Mouse (Mus musculus): ENCODE measurements around the gene Ilf2. TPM values are rescaled to one million over a fixed set of nuclear protein-coding genes. Genes with fewer than 3 reads are reported as not detected.

Gene Ilf2
- polyA plus RNA-seq, 1 experiment: 1.6 TPM

- Histone ChIP-seq H3K4me3 (replicated peaks) (no peak overlapping the region), H3K36me3 (ENCODE audit: control insufficient read depth) (no peaks in the 10 kb centered on the region), H3K4me1 (ENCODE audit: control insufficient read depth) (peaks cover 18% of the 10 kb centered on the region), H3K27me3 (ENCODE audit: control insufficient read depth) (peaks cover 63% of the 10 kb centered on the region), H3K9me3 (ENCODE audit: control insufficient read depth, low read length) (peaks cover 11% of the 10 kb centered on the region; the same call in 1 of the 2 replicates)
- no peak for TF ChIP-seq GATA1 (IDR thresholded peaks at IDR 0.05; ENCODE audit: low read length)
- no peak for TF ChIP-seq TAL1 (IDR thresholded peaks at IDR 0.05; ENCODE audit: low read length)
Measured at GRCm38 (mm10) chr3:90467618-90468300, 8.2 kb upstream of the Ilf2 start.

- Histone ChIP-seq H3K27me3 (ENCODE audit: control insufficient read depth) (peaks cover 21% of the 10 kb centered on the region), H3K36me3 (ENCODE audit: control insufficient read depth) (peaks cover under 1% of the 10 kb centered on the region), H3K9me3 (ENCODE audit: control insufficient read depth, low read length) (no peaks in the 10 kb centered on the region), H3K4me3 (replicated peaks) (no peak overlapping the region), H3K4me1 (ENCODE audit: control insufficient read depth) (peaks cover 15% of the 10 kb centered on the region)
- TF ChIP-seq TAL1 (IDR thresholded peaks at IDR 0.05; ENCODE audit: low read length) (no peak), GATA1 (IDR thresholded peaks at IDR 0.05; ENCODE audit: low read length) (no peak)
Measured at GRCm38 (mm10) chr3:90472213-90472612, 3.7 kb upstream of the Ilf2 start.

GRCm38 (mm10) chr3:90475151-90475830 lies 635 bp upstream of the Ilf2 start:
- H3K27me3 ChIP-seq (ENCODE audit: control insufficient read depth): no peaks in the 10 kb centered on the region
- H3K36me3 ChIP-seq (ENCODE audit: control insufficient read depth): peaks cover 25% of the 10 kb centered on the region
- H3K4me1 ChIP-seq (ENCODE audit: control insufficient read depth): peaks cover 17% of the 10 kb centered on the region
- H3K9me3 ChIP-seq (ENCODE audit: control insufficient read depth, low read length): no peaks in the 10 kb centered on the region
- no peak for TF ChIP-seq GATA1 (IDR thresholded peaks at IDR 0.05; ENCODE audit: low read length)
- no peak for TF ChIP-seq TAL1 (IDR thresholded peaks at IDR 0.05; ENCODE audit: low read length)
- H3K4me3 ChIP-seq (replicated peaks): peak overlapping the region; percentile 97

- H3K36me3 ChIP-seq (ENCODE audit: control insufficient read depth): peaks cover 76% of the 10 kb centered on the region
Measured at GRCm38 (mm10) chr3:90486998-90487397, 11.1 kb downstream of the Ilf2 start.

GRCm38 (mm10) chr3:90488576-90488975 lies 12.7 kb downstream of the Ilf2 start:
- Histone ChIP-seq H3K4me3 (replicated peaks) (no peak overlapping the region), H3K4me1 (ENCODE audit: control insufficient read depth) (peaks cover 20% of the 10 kb centered on the region), H3K36me3 (ENCODE audit: control insufficient read depth) (peaks cover 62% of the 10 kb centered on the region), H3K9me3 (ENCODE audit: control insufficient read depth, low read length) (no peaks in the 10 kb centered on the region), H3K27me3 (ENCODE audit: control insufficient read depth) (no peaks in the 10 kb centered on the region)
- no peak for TF ChIP-seq TAL1 (IDR thresholded peaks at IDR 0.05; ENCODE audit: low read length)
- no peak for TF ChIP-seq GATA1 (IDR thresholded peaks at IDR 0.05; ENCODE audit: low read length)

More at GRCm38 (mm10) chr3:90486998-90487397, 11.1 kb downstream of the Ilf2 start:
- Histone ChIP-seq H3K27me3 (ENCODE audit: control insufficient read depth) (no peaks in the 10 kb centered on the region), H3K4me3 (replicated peaks) (no peak overlapping the region), H3K4me1 (ENCODE audit: control insufficient read depth) (peaks cover 20% of the 10 kb centered on the region), H3K9me3 (ENCODE audit: control insufficient read depth, low read length) (no peaks in the 10 kb centered on the region)
- no peak for TF ChIP-seq TAL1 (IDR thresholded peaks at IDR 0.05; ENCODE audit: low read length)
- no peak for TF ChIP-seq GATA1 (IDR thresholded peaks at IDR 0.05; ENCODE audit: low read length)

- Histone ChIP-seq H3K4me3 (replicated peaks) (peak within 1 kb of the TSS; percentile 92), H3K36me3 (ENCODE audit: control insufficient read depth) (peaks cover 62% of the 10 kb centered on the region), H3K4me1 (ENCODE audit: control insufficient read depth) (peaks cover 23% of the 10 kb centered on the region), H3K27me3 (ENCODE audit: control insufficient read depth) (no peaks in the 10 kb centered on the region), H3K9me3 (ENCODE audit: control insufficient read depth, low read length) (no peaks in the 10 kb centered on the region)
- TF ChIP-seq TAL1 (IDR thresholded peaks at IDR 0.05; ENCODE audit: low read length) (no peak), GATA1 (IDR thresholded peaks at IDR 0.05; ENCODE audit: low read length) (no peak)
Measured at GRCm38 (mm10) chr3:90490696-90491256, 14.8 kb downstream of the Ilf2 start, which contains the start of gene Snapin. Gene Snapin (minus strand): TSS chr3:90491033.

- Histone ChIP-seq H3K9me3 (ENCODE audit: control insufficient read depth, low read length) (no peaks in the 10 kb centered on the region), H3K4me1 (ENCODE audit: control insufficient read depth) (peaks cover 23% of the 10 kb centered on the region), H3K4me3 (replicated peaks) (peak overlapping the region; percentile 92), H3K27me3 (ENCODE audit: control insufficient read depth) (no peaks in the 10 kb centered on the region), H3K36me3 (ENCODE audit: control insufficient read depth) (peaks cover 62% of the 10 kb centered on the region)
- TF ChIP-seq GATA1 (IDR thresholded peaks at IDR 0.05; ENCODE audit: low read length): no peak
- no peak for TF ChIP-seq TAL1 (IDR thresholded peaks at IDR 0.05; ENCODE audit: low read length)
Measured at GRCm38 (mm10) chr3:90491350-90491749, 15.4 kb downstream of the Ilf2 start.

- H3K27me3 ChIP-seq (ENCODE audit: control insufficient read depth): no peaks in the 10 kb centered on the region
- H3K4me3 ChIP-seq (replicated peaks): no peak overlapping the region
- peaks cover 23% of the 10 kb centered on the region for H3K4me1 ChIP-seq (ENCODE audit: control insufficient read depth)
- no peak for TF ChIP-seq TAL1 (IDR thresholded peaks at IDR 0.05; ENCODE audit: low read length)
- peaks cover 62% of the 10 kb centered on the region for H3K36me3 ChIP-seq (ENCODE audit: control insufficient read depth)
- H3K9me3 ChIP-seq (ENCODE audit: control insufficient read depth, low read length): no peaks in the 10 kb centered on the region
Measured at GRCm38 (mm10) chr3:90493831-90494540, 18.1 kb downstream of the Ilf2 start.
